Mouse (Mus musculus) hindbrain, embryonic 16.5 days (tissue): Measurements from ENCODE around the gene Tulp2. TPM values are rescaled to one million over a fixed set of nuclear protein-coding genes. Genes with fewer than 3 reads are reported as not detected.

Experiments used
- ATAC-seq: fragments of 200-750 bp; cut with Nextera tagmentation; 2 replicates; pipeline ENCODE4 v1.8.0; 2017; ENCODE audit warnings: moderate TSS enrichment, moderate library complexity
- H3K27ac ChIP-seq: fragments of 300-500 bp; sonication (generic); 2 replicates; pipeline ENCODE4 v1.5.1; 2014; ENCODE audit warnings: low read depth, mild to moderate bottlenecking, control low read depth, low read length, moderate library complexity
- H3K27me3 ChIP-seq: fragments of 300-500 bp; sonication (generic); replicated peaks from 2 replicates; pipeline ENCODE4 v1.6.1; 2014; ENCODE audit warnings: low read length; ENCODE audit not compliant: control insufficient read depth, insufficient read depth
- H3K36me3 ChIP-seq: fragments of 300-500 bp; sonication (generic); 2 replicates; pipeline ENCODE4 v1.6.1; 2014; ENCODE audit warnings: mild to moderate bottlenecking, low read length, moderate library complexity, mixed read lengths; ENCODE audit not compliant: control insufficient read depth, insufficient read depth
- H3K4me1 ChIP-seq: fragments of 300-500 bp; sonication (generic); 2 replicates; pipeline ENCODE4 v1.6.1; 2014; ENCODE audit warnings: low read depth, low read length; ENCODE audit not compliant: control insufficient read depth, insufficient read depth
- H3K4me2 ChIP-seq: fragments of 300-500 bp; sonication (generic); 2 replicates; pipeline ENCODE4 v1.6.1; 2014; ENCODE audit warnings: mild to moderate bottlenecking, low read length, control low read depth, moderate library complexity
- H3K4me3 ChIP-seq: fragments of 300-500 bp; sonication (generic); 2 replicates; pipeline ENCODE4 v1.5.1; 2014; ENCODE audit warnings: mild to moderate bottlenecking, low read length, control low read depth, moderate library complexity
- H3K9ac ChIP-seq: fragments of 300-500 bp; sonication (generic); 2 replicates; pipeline ENCODE4 v1.6.1; 2014; ENCODE audit warnings: low read depth, mild to moderate bottlenecking, control low read depth, low read length, moderate library complexity
- H3K9me3 ChIP-seq: fragments of 300-500 bp; sonication (generic); 2 replicates; pipeline ENCODE4 v1.6.1; 2014; ENCODE audit warnings: mild to moderate bottlenecking, low read length, moderate library complexity; ENCODE audit not compliant: control insufficient read depth
- WGBS: fragments of 180-500 bp; shearing (Covaris S2); extraction: QIAGEN DNeasy Blood & Tissue Kit; methylation state at CpG from one replicate; pipeline ENCODE4 v1.1.7; 2014; 5-methylcytosine and 5-hydroxymethylcytosine counted together
- polyA plus RNA-seq: library from polyadenylated mRNA; unstranded; fragments of >200 nt; fragmentation: Nextera tagmentation; extraction: Ambion mirVana; gene quantifications from 2 replicates; pipeline ENCODE4 v1.2.1, GENCODE M21; 2015

The Tulp2 gene
- polyA plus RNA-seq, 1 experiment from 2014 or later: 0.20 TPM

DNA sequence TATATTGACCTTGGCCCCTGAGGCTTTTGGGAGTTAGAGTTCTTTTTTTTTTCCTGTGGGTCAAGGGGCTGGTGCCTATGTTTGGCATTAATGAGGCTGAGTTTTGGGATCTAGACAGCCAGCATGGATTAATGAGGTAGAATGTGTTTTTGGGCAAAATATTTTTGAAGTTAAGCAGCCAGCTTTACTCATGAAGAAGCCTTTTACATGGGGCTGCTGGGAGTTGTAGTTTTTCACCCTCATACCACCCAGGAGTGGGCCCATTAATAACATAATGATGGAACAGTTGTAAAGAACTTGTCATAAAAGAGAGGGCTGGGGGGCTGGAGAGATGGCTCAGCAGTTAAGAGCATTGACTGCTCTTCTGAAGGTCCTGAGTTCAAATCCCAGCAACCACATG is 35.1 kb upstream of the Tulp2 start:
- peaks cover 16% of the 10 kb centered on the region for H3K36me3 ChIP-seq
- H3K9ac ChIP-seq: no peak overlapping the region
- no peaks in the 10 kb centered on the region for H3K4me1 ChIP-seq
- no peak overlapping the region for H3K4me3 ChIP-seq
- no peaks in the 10 kb centered on the region for H3K27me3 ChIP-seq
- H3K4me2 ChIP-seq: no peak overlapping the region
- H3K9me3 ChIP-seq: no peaks in the 10 kb centered on the region
- no peak for ATAC-seq
- H3K27ac ChIP-seq: no peak overlapping the region

GRCm38 (mm10) chr7:45447325-45447990 is 34.2 kb upstream of the Tulp2 start:
- H3K4me2 ChIP-seq: no peak overlapping the region
- ATAC-seq: no peak
- no peak overlapping the region for H3K27ac ChIP-seq
- peaks cover 17% of the 10 kb centered on the region for H3K36me3 ChIP-seq
- no peaks in the 10 kb centered on the region for H3K27me3 ChIP-seq
- no peak overlapping the region for H3K9ac ChIP-seq
- WGBS: 46% methylated on average over 11 of the region's 11 CpGs
- no peaks in the 10 kb centered on the region for H3K9me3 ChIP-seq
- no peak overlapping the region for H3K4me3 ChIP-seq
- H3K4me1 ChIP-seq: no peaks in the 10 kb centered on the region

DNA sequence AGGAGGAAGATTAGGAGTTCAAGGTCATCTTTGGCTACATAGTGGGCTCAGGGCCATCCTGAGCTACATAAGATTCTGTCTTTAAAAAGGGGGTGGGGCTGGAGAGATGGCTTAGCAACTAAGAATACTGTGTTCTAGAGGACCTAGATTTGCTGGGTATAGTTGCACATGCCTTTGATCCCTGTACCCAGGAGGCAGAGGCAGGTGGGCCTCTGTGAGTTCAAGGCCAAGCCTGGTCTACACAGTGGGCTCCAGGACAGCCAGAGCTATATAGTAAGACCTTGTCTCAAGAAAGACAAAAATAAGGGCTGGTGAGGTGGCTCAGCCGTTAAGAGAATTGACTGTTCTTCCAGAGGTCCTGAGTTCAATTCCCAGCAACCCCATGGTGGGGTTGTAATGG is 31.7 kb upstream of the Tulp2 start:
- peaks cover 14% of the 10 kb centered on the region for H3K36me3 ChIP-seq
- WGBS: 100% methylated on average over 1 of the region's 1 CpGs
- H3K4me1 ChIP-seq: no peaks in the 10 kb centered on the region
- no peaks in the 10 kb centered on the region for H3K27me3 ChIP-seq
- no peak overlapping the region for H3K4me3 ChIP-seq
- no peak overlapping the region for H3K27ac ChIP-seq
- no peak overlapping the region for H3K4me2 ChIP-seq
- no peaks in the 10 kb centered on the region for H3K9me3 ChIP-seq
- H3K9ac ChIP-seq: no peak overlapping the region
- no peak for ATAC-seq

GRCm38 (mm10) chr7:45451344-45451982 is 30.2 kb upstream of the Tulp2 start:
- no peak overlapping the region for H3K4me3 ChIP-seq
- 55% methylated on average over 23 of the region's 23 CpGs for WGBS
- peaks cover 15% of the 10 kb centered on the region for H3K36me3 ChIP-seq
- peak; percentile 72 for ATAC-seq
- no peak overlapping the region for H3K27ac ChIP-seq
- no peak overlapping the region for H3K4me2 ChIP-seq
- no peaks in the 10 kb centered on the region for H3K9me3 ChIP-seq
- H3K27me3 ChIP-seq: no peaks in the 10 kb centered on the region
- peak overlapping the region; percentile 20; the same call in 1 of the 2 replicates for H3K9ac ChIP-seq
- H3K4me1 ChIP-seq: peaks cover 4% of the 10 kb centered on the region

DNA sequence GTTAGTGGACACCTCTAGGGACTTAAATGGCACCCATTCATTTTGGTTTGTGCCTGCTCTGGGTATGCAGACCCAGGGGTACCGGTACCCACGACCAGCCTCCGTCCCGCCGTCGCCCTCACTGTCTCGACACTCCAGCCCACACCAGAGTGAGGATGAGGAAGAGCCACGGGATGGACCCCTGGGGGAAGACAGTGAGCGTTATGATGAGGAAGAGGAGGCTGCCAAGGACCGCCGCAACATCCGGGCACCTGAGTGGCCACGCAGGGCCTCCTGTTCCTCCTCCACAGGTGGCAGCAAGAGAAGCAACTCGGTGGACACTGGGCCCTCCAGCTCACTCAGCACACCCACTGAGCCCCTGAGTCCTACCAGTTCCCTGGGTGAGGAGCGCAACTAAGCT is 26.7 kb upstream of the Tulp2 start:
- WGBS: 88% methylated on average over 15 of the region's 15 CpGs
- ATAC-seq: no peak
- Histone ChIP-seq H3K4me1 (peaks cover 22% of the 10 kb centered on the region), H3K27me3 (no peaks in the 10 kb centered on the region), H3K36me3 (peaks cover 15% of the 10 kb centered on the region), H3K4me2 (no peak overlapping the region), H3K9ac (no peak overlapping the region), H3K27ac (no peak overlapping the region), H3K4me3 (no peak overlapping the region), H3K9me3 (no peaks in the 10 kb centered on the region)

- H3K9ac ChIP-seq: no peak overlapping the region; the same call in 1 of the 2 replicates
- no peak overlapping the region for H3K4me2 ChIP-seq
- peaks cover 15% of the 10 kb centered on the region for H3K36me3 ChIP-seq
- 78% methylated on average over 13 of the region's 13 CpGs for WGBS
- no peaks in the 10 kb centered on the region for H3K9me3 ChIP-seq
- no peak for ATAC-seq
- no peak overlapping the region for H3K4me3 ChIP-seq
- peaks cover 33% of the 10 kb centered on the region for H3K4me1 ChIP-seq
- H3K27me3 ChIP-seq: no peaks in the 10 kb centered on the region
- no peak overlapping the region for H3K27ac ChIP-seq
These were observed 25.6 kb upstream of the Tulp2 start for GRCm38 (mm10) chr7:45455932-45456696.

GRCm38 (mm10) chr7:45456721-45457203 is 24.9 kb upstream of the Tulp2 start:
- peak overlapping the region; percentile 40; the same call in 1 of the 2 replicates for H3K27ac ChIP-seq
- peaks cover 16% of the 10 kb centered on the region for H3K36me3 ChIP-seq
- no peaks in the 10 kb centered on the region for H3K27me3 ChIP-seq
- peak overlapping the region; percentile 60; the same call in 1 of the 2 replicates for H3K4me3 ChIP-seq
- no peaks in the 10 kb centered on the region for H3K9me3 ChIP-seq
- 51% methylated on average over 9 of the region's 9 CpGs for WGBS
- peak overlapping the region; percentile 25 for H3K9ac ChIP-seq
- peaks cover 33% of the 10 kb centered on the region for H3K4me1 ChIP-seq
- no peak for ATAC-seq
- H3K4me2 ChIP-seq: peak overlapping the region; percentile 90

DNA sequence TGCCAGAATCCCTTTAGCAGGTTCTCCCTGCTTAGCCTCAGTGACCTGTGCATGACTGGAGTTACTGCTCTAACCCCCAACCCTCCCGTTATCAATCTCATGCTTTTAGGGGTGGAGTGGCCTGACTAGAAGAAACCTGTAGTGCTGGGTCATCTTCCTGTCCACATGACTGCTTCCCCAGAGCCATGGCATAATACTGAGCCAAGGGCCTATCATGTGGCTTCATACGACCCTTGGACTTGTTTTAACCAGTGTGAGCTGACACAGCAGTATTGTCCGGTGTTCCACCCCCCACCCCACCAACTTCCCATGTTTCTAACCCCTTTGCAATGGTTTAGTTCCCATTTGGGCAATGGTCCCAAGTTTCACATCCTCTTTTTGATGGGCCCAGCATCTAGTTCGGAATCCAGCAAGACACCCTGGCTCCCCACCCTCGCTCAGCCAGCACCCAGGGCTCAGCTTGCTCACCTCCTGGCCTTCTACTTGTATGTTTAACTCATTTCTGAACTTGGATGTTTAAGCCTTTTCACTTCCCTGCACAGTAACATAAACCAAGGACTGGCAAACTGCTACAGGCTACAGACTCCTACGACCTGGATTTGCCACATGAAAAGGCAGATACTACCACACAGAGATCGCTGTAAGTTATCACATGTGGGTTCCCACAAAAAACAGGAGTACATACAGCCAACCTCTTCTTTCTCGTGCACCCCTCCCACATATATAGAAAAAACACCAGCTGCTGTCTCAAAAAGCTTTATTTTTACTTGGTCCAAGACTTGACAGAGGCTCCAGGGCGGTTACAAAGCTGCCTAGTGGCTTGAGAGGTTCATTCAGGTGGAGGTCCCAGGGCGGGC is 24.2 kb upstream of the Tulp2 start:
- no peak for ATAC-seq
- peak overlapping the region; percentile 60 for H3K4me3 ChIP-seq
- WGBS: 63% methylated on average over 9 of the region's 10 CpGs
- peak overlapping the region; percentile 90 for H3K4me2 ChIP-seq
- H3K9me3 ChIP-seq: no peaks in the 10 kb centered on the region
- H3K9ac ChIP-seq: peak overlapping the region; percentile 68
- no peaks in the 10 kb centered on the region for H3K27me3 ChIP-seq
- H3K4me1 ChIP-seq: peaks cover 33% of the 10 kb centered on the region
- peak overlapping the region; percentile 93 for H3K27ac ChIP-seq
- peaks cover 16% of the 10 kb centered on the region for H3K36me3 ChIP-seq
